Mouse (Mus musculus) retina, postnatal 1 day (tissue): ENCODE measurements around the gene Agap2.
A peak's percentile ranks its signal among the peaks of the same experiment; 100 is the strongest.

Experiments used
- DNase-seq: peaks from one replicate; pipeline ENCODE4 v3.0.0-alpha.2; 2012

Gene Agap2

GRCm38 (mm10) chr10:127107563-127108261 is 32.6 kb downstream of the Agap2 start:
- no peak for DNase-seq

DNA sequence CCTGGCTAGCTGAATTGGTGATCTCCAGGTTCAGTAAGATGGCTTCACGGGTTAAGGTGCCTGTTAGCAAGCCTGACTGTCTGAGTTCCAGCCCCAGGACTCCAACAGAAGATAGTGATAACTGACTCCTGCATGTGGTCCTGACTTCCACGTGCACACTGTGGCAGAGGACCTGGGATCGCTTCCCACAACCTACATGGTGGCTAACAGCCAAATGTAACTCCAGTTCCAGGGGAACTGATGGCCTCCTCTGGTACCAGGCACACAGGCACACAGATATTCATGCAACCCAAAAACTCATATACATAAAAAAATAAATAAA is 33.1 kb downstream of the Agap2 start:
- DNase-seq: no peak

- DNase-seq: no peak
Measured at GRCm38 (mm10) chr10:127111001-127111887, 36.2 kb downstream of the Agap2 start.

DNA sequence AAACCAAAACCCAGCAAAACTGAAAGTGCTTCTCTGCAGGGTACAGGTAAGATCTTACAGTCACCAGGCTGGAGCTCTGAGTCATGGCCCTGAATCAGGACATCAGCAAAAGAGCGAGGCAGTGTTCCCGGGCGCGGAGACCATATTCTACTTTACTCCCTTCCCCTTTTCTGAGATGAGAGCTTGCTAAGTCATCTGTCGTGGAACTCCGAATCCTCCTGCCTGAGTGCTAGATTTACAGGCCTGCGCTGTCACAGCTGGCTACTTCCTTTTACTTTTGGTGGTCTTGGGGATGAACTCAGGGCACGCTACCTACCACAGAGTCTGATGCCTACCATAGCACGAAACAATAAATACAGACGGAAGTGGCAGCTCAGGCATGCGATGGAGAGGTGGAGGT is 39.3 kb downstream of the Agap2 start:
- no peak for DNase-seq

- DNase-seq: peak; percentile 25
Measured at GRCm38 (mm10) chr10:127115068-127115467, 40.0 kb downstream of the Agap2 start.

DNA sequence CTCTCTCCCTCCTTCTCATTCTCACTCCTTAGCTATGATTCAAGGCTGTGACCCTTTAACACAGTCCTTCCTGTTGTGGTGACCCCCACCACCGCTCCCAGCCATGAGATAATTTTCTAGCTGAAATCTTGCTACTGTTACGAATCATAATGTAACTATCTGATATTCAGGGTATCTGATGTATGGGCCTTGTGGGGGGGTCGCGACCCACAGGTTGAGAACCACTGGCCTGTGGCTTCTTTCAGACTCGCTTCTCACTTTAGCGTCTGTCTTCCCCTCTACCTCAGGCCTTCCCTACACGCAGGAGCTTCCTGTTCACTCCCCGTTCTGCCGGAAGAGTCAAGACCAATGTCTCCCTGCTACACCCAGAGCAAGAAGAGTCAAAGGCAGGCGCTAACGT is 43.4 kb downstream of the Agap2 start:
- no peak for DNase-seq

- no peak for DNase-seq
Measured at GRCm38 (mm10) chr10:127119229-127119628, 44.1 kb downstream of the Agap2 start.

DNA sequence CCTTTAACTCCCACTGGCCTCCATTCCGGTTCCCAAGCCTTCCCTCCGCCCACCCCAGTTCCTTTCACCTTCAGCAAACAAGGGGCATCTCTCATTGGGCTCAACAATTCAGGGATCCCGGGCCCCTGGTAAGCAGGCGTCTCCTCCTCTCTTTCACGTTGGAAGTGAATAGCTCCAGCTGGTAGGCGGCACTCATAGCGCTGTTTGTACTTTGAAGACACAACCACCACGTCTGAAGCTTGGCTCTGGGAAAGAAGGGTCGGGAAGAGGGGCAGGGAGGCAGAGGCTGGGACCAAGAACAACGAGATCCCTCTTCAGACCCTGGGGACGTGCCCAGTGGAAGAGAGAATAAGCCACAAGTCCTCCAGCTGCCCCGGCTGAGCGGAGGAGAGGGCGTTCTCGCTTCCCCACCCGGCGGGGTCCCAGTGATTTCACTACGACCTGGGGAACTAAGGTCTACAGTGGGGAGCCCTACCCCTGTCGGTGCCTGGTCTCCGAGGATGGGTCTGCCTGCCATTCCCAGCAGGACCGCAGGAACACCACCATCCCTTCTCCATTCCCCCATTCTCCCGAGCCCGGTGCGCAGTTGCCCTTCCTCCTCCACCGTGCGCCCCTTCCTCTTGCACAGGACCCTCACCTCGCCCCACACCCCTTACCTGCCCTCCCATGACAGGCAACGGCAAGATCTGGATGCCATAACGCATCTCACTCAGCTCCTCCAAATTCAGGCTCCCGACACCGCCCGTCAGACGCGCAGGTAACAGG is 45.4 kb downstream of the Agap2 start:
- DNase-seq: no peak

DNA sequence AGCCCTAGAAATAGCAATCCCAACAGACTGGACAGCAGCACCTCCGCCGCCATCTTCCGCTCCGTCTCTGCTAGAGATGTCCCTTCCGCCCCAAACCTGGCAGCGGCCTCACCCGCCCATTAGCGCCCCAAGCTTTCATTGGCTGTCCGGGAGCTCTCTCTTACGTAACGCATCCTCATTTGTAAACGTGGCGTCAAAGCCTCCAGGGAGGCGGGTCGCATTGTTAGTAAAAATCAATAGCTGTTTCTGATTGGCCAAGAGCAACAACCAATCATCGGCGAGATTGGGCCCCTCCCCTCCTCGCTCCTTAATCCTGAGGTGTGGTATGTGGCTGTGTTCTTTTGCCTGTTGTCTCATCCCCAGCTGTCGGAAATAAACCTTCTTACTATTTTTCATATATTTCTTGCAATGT is 46.0 kb downstream of the Agap2 start, which contains the start of gene Os9:
Gene Os9, minus strand, starts transcription at position 66 of the 412 bp plus-strand sequence.
- DNase-seq: peak; percentile 99

DNA sequence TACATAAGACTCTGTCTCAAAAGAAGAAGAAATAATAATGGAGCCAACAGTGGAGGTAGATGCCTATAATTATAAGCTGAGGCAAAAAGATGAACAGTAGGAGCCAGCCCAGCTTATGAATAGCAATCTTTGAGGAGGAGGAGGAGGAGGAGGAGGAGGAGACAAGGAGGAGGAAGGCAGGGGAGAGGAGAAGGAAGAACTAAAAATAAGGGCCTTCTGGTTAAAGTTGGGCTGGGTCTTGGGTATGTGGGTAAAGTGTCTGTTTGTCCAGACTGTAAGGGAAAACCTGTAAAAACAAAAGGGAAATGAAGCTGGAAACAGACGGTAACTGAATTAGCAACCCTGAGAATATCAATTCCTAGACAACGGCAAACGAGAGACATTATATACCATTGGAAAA is 46.9 kb downstream of the Agap2 start:
- DNase-seq: no peak

DNA sequence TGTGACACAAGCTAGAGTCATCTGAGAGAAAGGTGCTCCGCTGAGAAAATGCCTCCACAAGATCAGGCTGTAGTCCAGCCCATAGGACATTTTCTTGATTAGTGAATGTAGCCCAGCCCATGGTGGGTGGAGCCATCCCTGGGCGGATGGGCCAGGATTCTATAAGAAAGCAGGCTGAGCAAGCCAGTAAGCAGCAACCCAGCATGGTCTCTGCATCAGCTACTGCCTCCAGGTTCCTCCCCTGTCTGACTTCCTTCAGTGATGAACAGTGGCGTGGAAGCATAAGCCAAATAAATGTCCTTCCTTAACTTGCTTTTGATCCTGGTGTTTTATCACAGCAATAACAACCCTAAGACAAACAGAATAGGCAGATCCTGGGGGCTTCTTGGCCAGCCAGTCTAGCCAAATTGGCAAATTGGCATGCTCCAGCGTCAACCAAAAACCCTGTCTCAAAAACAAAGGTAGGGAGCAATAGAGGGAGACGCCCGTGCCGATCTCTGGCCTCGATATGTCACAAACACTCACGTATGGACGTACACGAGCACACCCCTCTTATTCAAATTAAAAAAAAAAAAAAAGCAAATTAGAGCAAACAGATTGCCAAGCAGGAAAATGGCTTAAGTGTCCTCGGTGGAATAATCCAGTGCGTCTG is 47.8 kb downstream of the Agap2 start:
- peak; percentile 72 for DNase-seq

- peak; percentile 87 for DNase-seq
Measured at GRCm38 (mm10) chr10:127123436-127123805, 48.3 kb downstream of the Agap2 start.

GRCm38 (mm10) chr10:127125210-127126001 is 50.3 kb downstream of the Agap2 start:
- peak; percentile 59 for DNase-seq

GRCm38 (mm10) chr10:127126579-127126978 is 51.5 kb downstream of the Agap2 start:
- no peak for DNase-seq

GRCm38 (mm10) chr10:127127711-127128279 is 52.7 kb downstream of the Agap2 start:
- no peak for DNase-seq

- DNase-seq: no peak
Measured at GRCm38 (mm10) chr10:127129431-127129830, 54.3 kb downstream of the Agap2 start.

DNA sequence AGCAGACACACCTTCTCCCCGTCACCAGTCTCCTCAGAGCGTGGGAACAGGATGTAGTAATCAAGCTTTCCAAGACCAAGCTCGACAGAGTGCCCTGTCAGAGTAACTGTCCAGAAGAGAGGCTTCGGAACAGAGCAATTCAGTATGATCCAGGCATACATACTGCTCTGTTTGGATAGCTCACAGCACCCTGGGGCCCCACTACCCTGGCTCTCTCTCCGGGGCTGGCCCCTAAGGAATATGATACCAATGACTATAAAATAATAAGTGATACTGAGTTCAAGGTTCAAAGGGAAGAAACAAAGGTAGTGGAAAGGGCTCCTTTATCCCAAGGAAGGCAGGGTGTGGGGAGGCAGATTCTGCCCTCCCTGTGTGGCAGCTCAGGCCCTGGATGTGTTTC is 57.4 kb downstream of the Agap2 start:
- DNase-seq: no peak

- DNase-seq: peak; percentile 12
Measured at GRCm38 (mm10) chr10:127134394-127135035, 59.4 kb downstream of the Agap2 start.

DNA sequence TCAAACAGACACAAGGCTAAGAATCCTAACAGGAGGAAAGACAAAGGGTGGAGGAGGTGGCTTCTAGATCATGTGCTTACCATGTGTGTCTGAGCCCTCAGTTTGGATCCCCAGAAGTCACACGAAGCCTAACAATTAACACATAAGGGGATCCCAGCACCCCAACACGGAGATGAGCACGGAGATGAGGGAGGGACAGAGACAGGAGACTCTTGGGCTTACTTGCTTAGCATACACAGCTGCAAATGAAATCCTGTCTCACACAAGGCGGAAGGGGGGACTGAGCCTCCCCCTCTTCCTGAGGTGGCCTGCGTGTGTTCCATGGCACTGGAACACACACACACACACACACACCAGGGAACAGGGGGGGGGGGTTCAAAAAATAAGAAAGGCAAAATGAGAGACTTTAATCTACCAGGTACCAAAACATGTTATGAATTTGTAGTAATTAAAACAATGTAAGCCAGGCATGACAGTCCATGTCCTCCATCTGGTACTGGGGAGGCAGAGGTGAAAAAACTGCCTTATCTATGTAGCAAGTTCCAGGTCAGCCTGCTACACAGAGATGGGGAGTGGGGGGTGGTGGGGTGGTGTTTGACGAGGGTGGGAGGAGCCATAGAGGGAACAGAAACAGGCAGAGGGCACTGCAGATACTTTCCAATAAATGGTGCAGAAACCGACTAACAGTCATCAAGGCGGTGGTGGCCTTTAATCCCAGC is 60.2 kb downstream of the Agap2 start:
- DNase-seq: no peak

DNA sequence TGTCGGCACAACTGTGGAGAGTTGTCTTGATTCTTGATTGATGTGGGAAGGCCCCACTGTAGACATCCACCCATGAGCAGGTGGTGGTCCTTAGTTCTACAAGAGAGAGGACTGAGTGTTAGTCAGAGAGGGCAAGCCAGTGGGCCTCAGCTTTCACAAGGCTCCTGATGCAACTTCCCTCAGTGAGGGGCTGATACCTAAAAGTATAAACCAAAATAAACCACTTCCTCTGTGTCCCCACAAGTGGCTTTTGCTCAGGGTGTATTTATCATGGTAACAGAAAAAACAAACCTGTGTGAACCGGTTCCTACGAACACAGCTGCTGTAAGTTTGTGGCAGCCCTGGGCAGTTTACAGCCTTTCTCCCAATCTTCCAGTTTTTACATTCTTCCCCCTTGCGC is 61.4 kb downstream of the Agap2 start:
- DNase-seq: no peak

- DNase-seq: no peak
Measured at GRCm38 (mm10) chr10:127137896-127138295, 62.8 kb downstream of the Agap2 start.
